Mouse (Mus musculus): ENCODE results near the gene Flt3l.

- TF ChIP-seq POLR2A (IDR thresholded peaks at IDR 0.05; ENCODE audit: low read depth, low read length) (no peak), CTCF (IDR thresholded peaks at IDR 0.05; ENCODE audit: extremely low read depth, insufficient read length, insufficient replicate concordance, low read depth, low read length) (no peak)
These were observed 52.8 kb downstream of the Flt3l start for GRCm38 (mm10) chr7:45083300-45083890.
